Mouse (Mus musculus) liver, embryonic 15.5 days (tissue): ENCODE measurements around the gene Relt. TPM values are rescaled to one million over a fixed set of nuclear protein-coding genes. Genes with fewer than 3 reads are reported as not detected.

Experiments
- ATAC-seq: fragments of 200-750 bp; cut with Nextera tagmentation; 2 replicates; pipeline ENCODE4 v1.8.0; 2017; ENCODE audit warnings: moderate number of reproducible peaks, mild to moderate bottlenecking, moderate library complexity; ENCODE audit not compliant: insufficient read depth
- H3K27ac ChIP-seq: fragments of 300-500 bp; sonication (generic); replicated peaks from 2 replicates; pipeline ENCODE4 v1.5.1; 2015; ENCODE audit warnings: mild to moderate bottlenecking, inconsistent platforms
- H3K27me3 ChIP-seq: fragments of 300-500 bp; sonication (generic); 2 replicates; pipeline ENCODE4 v1.6.1; 2015; ENCODE audit warnings: mild to moderate bottlenecking, inconsistent platforms
- H3K36me3 ChIP-seq: fragments of 300-500 bp; sonication (generic); replicated peaks from 2 replicates; pipeline ENCODE4 v1.6.1; 2015; ENCODE audit warnings: moderate library complexity, mild to moderate bottlenecking, inconsistent platforms
- H3K4me1 ChIP-seq: fragments of 300-500 bp; sonication (generic); replicated peaks from 2 replicates; pipeline ENCODE4 v1.6.1; 2015; ENCODE audit warnings: inconsistent platforms
- H3K4me2 ChIP-seq: fragments of 300-500 bp; sonication (generic); 2 replicates; pipeline ENCODE4 v1.6.1; 2015; ENCODE audit warnings: moderate library complexity, mild to moderate bottlenecking, inconsistent platforms
- H3K4me3 ChIP-seq: fragments of 300-500 bp; sonication (generic); replicated peaks from 2 replicates; pipeline ENCODE4 v1.5.1; 2015; ENCODE audit warnings: mild to moderate bottlenecking, inconsistent platforms
- H3K9ac ChIP-seq: fragments of 300-500 bp; sonication (generic); 2 replicates; pipeline ENCODE4 v1.6.1; 2015; ENCODE audit warnings: moderate library complexity, mild to moderate bottlenecking, inconsistent platforms
- H3K9me3 ChIP-seq: fragments of 300-500 bp; sonication (generic); replicated peaks from 2 replicates; pipeline ENCODE4 v1.6.1; 2016; ENCODE audit warnings: inconsistent platforms
- WGBS: fragments of 180-500 bp; shearing (Covaris S2); methylation state at CpG from one replicate; pipeline ENCODE4 v1.1.7; 2015; ENCODE audit warnings: mixed read lengths; ENCODE audit not compliant: insufficient replicate concordance; 5-methylcytosine and 5-hydroxymethylcytosine counted together
- microRNA-seq: library from miRNA; unstranded; fragments of <30 nt; microRNA quantifications from one replicate; pipeline ENCODE4, GENCODE M21; 2016
- polyA plus RNA-seq: library from polyadenylated mRNA; unstranded; fragments of >200 nt; fragmentation: Nextera tagmentation; extraction: Ambion mirVana; gene quantifications from 2 replicates; pipeline ENCODE4 v1.2.1, GENCODE M21; 2015

The Relt gene
- polyA plus RNA-seq, 1 experiment from 2014 or later, result 17.4 TPM

DNA sequence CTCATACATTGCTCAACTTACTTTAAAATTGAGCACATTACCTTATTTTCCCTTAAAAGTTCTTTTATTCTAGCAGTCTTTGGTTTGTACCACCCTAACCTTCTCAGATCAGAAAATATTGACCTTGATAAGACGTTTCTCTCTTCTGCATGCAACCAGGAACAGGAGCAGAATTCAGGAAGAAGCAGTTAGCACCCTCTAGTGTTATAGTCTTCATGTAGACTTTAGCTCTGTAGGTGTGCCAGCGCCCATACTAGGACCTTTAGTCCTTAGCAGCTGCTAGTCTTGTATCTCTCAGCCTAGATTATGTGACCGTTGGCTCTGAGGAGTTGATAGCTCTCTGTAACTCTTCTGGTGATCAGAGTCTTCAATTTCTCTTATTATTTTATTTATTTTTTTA, 64.4 kb downstream of the Relt start:
- H3K36me3 ChIP-seq, result no peaks in the 10 kb centered on the region
- H3K27me3 ChIP-seq, result no peaks in the 10 kb centered on the region
- peak; percentile 49; the same call in 1 of the 2 replicates for ATAC-seq
- H3K27ac ChIP-seq, result no peak overlapping the region
- H3K9ac ChIP-seq, result no peak overlapping the region
- H3K4me2 ChIP-seq, result no peak overlapping the region
- WGBS, result 29% methylated on average over 3 of the region's 3 CpGs
- no peaks in the 10 kb centered on the region for H3K9me3 ChIP-seq
- H3K4me1 ChIP-seq, result peaks cover 13% of the 10 kb centered on the region
- no peak overlapping the region for H3K4me3 ChIP-seq

Small RNA genes lying within 50 kb of the gene (microRNA-seq; reads per million reads assigned to microRNA genes)
- gene Mir3102, result 38.1 reads per million, percentile 43 among the genes with 10 or more reads in this experiment

Other genes with a start within 250 kb of the Relt start
- gene Plekhb1, start 201.0 kb downstream of the Relt start, polyA plus RNA-seq, result 0.38 and 0.51 TPM in 2 replicates
- gene Fam168a, start 156.8 kb downstream of the Relt start, polyA plus RNA-seq, result 5.0 and 5.3 TPM in 2 replicates
- 0.76 and 1.0 TPM in 2 replicates for gene Arhgef17, start 68.7 kb upstream of the Relt start, polyA plus RNA-seq
- 4.1 and 5.0 TPM in 2 replicates for gene P2ry6, start 111.2 kb upstream of the Relt start, polyA plus RNA-seq
- 1.5 and 2.1 TPM in 2 replicates for gene P2ry2, start 149.4 kb upstream of the Relt start, polyA plus RNA-seq
- 4.5 and 4.9 TPM in 2 replicates for gene Fchsd2, start 229.4 kb upstream of the Relt start, polyA plus RNA-seq